Mouse (Mus musculus): ENCODE results near the gene Pknox2.
A peak's percentile ranks its signal among the peaks of the same experiment; 100 is the strongest.

The Pknox2 gene

GRCm38 (mm10) chr9:36873796-36874195 lies 273.4 kb downstream of the Pknox2 start:
- no peak for DNase-seq

- DNase-seq, result no peak
Measured at GRCm38 (mm10) chr9:36870263-36870662, 276.9 kb downstream of the Pknox2 start.

DNA sequence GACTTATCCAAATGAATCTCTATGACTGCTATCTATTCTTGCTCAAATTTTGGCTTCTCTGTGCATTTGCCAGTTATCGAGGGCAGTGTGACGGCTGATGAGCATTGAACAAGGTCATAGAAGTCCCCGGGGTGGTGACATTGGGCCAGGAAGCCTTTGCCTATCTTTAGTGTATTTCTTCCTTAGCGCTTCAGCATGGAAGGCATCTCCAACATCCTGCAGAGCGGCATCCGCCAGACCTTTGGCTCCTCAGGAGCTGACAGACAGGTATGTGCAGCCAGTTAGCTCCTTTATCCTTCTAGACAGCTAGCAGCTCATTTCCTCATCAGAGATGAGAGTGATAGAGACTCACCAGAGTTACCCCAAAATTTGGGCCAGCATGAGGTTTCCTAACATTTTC lies 278.5 kb downstream of the Pknox2 start:
- DNase-seq, result no peak

DNA sequence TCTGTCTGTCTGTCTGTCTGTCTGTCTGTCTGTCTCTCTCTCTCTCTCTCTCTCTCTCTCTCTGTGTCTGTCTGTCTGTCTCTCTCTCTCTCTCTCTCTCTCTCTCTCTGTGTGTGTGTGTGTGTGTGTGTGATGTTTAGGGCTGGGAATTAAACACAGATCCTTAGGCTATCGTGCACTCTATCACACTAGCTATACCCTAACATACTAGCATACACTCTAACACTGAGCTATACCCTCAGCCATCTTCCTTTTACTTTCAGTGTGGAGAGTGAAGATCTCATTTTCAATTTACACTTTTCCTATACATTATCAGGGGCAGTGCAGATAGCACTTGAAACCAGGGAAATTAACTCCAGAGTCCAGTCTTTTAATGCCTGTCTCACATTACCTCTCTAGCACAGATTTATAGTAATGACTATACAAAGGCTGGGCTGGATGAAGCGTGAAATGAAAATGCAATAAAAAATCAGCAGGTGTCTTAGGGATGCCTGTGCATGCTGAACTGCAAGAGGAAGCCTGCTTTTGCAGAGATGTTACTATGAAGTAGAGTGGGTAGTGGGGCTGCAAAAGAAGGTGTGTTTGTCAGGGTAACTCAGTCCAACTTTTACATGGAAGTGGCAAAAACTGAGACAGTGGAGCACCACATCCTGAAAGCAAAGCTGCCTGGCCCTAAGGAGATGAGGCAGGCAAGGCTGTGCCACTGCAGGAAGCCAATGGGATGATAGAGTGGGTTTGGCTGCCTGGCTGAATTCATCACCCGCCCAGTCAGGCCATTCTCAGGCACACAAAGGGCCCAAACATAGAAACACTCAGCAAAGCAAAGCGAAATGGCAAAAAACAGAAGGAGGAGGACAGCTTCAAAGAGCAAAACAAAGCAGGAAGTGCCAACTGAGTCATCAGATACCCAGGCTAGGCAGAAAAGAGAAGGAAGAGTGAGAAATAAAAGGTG lies 282.1 kb downstream of the Pknox2 start:
- no peak for DNase-seq

GRCm38 (mm10) chr9:36863694-36864093 lies 283.5 kb downstream of the Pknox2 start:
- DNase-seq, result no peak

DNA sequence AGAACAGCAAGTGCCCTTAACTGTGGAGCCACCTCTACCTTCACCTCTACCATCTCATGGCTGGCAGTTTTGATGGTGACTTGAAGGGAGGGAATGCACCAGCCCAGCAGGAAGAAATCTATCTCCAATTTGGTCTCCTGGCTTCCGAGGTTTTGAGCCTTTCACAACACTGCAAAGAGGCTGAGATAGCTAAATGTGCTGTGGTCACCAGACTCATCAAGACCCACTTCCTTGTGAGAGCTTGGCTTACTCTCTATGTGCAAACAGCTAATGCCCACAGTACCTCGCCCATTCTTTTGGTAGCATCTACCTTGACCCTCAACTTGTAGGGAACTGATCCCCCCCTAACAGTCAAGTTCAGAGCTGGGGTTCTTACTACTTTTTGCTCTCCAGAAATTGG lies 284.6 kb downstream of the Pknox2 start:
- no peak for DNase-seq

- DNase-seq, result peak; percentile 13
Measured at GRCm38 (mm10) chr9:36858677-36859076, 288.5 kb downstream of the Pknox2 start.

DNA sequence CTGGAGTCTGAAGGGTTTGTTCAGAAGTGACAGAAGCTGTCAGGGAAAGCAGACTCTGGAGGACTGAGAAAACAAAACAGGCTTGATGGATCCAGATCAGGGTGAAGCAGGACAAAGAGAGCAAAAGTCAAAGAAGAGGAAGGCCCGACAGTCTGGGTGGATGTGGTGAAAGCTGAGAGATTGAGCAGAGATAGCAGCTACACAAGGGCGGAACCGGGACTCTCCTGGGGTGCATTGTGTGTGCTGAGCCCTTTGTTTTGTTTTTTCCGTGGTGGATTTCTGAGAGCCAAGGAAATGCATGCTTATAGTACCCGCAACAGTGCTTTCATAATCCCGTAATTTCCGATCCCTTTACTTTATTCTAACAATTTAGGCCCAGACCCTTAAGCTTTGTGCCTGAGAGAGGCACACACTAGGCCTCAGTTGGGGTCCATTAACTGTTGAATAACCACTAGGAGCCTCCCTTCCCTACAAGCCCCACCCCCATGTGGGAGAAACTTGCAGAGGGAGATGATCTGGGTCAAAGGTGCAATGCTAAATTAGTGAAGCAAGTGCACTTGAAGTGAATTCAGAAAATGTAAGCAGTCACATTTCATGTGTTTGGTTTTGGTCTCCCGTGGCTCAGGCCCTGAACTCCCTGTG lies 289.6 kb downstream of the Pknox2 start:
- no peak for DNase-seq

GRCm38 (mm10) chr9:36856351-36856750 lies 290.9 kb downstream of the Pknox2 start:
- no peak for DNase-seq

DNA sequence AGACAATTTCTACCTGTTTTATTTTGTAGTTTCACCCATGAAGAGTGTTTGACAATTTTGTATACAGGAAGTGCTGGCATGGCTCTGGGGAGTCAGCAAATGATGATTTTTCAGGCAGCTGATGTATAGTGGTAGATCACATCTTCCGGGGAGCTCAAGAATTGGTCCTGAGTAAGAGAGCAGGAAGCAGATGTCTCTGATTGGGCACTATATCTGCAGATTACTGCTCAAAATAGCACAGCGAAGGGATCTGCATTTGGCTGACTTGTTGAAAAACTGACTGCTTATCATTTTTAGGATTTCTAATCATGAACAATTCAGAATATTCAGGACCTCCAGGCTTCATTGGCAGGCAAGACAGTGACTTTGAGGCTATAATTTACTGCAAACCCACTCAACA lies 295.0 kb downstream of the Pknox2 start:
- no peak for DNase-seq

DNA sequence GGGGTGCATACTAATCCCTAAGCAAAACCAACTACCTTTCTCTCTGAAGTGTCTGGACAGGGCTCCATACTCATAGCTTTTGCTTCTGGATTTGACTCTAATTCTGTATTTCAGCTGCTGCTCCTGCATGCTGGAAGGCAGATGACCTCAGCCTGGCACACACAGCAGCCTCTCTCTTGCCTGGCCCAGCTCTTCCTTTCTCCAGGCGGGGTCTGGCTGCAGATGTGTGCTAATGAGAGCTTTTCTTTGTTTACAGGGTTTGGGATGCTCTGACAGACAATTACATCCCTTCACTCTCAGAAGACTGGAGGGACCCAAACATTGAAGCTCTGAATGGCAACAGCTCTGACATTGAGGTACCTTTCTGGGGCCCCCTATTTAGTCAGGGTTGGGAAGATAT lies 297.1 kb downstream of the Pknox2 start:
- no peak for DNase-seq

DNA sequence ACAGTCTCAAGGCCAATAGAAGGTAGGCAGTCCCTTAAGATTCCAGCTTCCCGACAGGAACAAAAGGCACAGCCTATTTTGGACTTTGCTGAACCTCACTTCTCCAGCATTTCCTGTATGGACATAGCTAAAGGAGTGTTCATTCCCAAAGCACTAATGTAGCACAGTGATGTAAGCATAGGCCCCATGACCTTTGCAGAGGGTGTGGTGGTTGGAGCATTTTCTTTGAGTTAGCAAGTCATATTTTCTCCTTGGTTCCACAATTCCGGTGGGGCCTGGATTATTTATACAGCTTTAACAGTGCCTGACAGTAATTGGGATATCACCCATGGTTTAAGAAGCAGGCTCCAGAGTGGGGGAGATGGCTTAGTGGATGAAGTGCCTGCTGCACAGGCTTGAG lies 298.5 kb downstream of the Pknox2 start:
- DNase-seq, result no peak

- DNase-seq, result no peak
Measured at GRCm38 (mm10) chr9:36846346-36846745, 300.9 kb downstream of the Pknox2 start.
